Mouse (Mus musculus): Measurements from ENCODE around the gene Sergef.

The Sergef gene

DNA sequence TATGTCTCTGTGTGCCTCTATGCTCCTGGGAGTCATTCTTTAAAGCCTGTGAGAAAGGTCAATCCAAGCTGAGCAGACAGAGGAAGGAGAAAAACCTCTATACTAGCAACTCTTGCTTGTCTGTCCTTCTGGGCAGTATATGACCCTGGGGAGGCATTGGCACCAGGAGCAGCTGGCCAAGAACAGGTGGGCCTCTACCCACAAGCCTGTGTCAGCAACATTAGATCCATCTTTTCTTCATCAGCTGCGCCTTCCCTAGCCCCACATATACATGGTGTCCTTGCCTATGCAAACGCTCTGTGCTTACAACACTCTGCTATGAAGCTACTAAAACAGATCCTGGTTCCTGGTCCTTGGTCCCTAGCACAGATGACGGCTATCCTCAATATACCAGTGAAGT, 97.5 kb downstream of the Sergef start:
- DNase-seq (ENCODE audit: low read depth, low spot score), result no peak

DNA sequence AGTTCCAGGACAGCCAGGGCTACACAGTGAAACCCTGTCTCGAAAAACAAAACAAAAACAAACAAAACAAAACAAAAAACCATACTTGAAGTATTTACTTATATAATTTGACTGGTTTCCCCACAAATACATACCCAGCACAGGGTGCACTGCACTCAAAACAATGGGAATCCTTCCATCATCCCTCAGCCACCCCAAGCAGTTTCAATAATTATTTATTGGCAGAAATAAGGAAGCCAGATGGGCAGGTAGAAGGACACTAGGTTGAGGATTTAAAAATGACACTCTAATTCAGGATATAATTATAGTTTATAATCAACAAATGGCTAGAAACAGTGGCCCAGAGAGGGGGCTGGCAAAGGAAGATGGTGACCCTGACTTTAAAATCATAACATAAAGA, 99.0 kb downstream of the Sergef start:
- no peak for DNase-seq (ENCODE audit: low read depth, low spot score)

DNA sequence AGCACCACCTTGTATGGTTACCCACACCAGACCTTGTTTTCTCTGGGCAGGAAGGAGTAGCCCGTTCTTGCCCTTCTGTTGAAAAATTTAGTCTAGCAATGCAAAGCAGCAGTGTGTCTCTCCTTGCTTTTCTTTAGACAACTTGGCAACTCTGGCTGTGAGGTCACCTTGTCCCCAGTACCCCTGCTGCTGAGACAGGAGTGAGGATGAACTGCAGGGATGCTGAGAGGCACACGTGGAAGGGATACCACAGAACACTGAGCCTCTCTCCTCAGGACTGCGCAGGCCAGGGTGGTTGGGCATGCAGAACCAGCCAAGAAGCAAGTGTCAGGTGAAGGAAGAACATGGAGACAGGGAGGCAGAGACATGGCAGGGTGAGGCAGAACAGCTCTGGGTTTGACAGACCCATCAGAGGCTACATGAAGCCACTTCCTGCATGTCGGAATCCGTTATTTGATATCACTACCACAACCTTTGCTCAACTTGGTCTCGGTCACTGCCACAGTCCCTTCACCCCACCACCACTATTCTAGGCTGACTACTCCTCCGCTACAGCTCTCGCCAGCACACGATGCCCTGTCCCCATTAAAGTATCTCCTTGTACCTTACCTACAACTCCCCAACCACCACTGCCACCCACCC, 103.0 kb downstream of the Sergef start:
- DNase-seq (ENCODE audit: low read depth, low spot score), result no peak

DNA sequence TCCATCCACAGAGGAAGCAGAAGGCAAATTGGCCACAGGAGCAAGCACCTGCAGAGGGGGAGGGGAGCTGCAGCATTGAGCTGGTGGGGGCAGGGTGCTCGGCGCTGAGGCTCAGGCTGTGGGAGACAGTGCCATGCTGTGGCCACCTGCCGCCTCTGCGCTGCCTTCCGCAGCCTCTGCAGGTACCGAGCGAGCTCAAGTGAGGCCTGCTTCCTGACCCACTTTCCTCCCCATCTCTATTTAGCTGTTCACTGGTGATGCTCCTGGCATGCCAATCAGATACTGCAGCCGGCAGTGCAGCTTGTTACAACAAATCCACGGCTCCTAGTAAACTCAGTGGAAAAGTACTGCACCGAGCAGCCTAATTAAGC, 104.2 kb downstream of the Sergef start:
- DNase-seq (ENCODE audit: low read depth, low spot score), result peak; percentile 80

DNA sequence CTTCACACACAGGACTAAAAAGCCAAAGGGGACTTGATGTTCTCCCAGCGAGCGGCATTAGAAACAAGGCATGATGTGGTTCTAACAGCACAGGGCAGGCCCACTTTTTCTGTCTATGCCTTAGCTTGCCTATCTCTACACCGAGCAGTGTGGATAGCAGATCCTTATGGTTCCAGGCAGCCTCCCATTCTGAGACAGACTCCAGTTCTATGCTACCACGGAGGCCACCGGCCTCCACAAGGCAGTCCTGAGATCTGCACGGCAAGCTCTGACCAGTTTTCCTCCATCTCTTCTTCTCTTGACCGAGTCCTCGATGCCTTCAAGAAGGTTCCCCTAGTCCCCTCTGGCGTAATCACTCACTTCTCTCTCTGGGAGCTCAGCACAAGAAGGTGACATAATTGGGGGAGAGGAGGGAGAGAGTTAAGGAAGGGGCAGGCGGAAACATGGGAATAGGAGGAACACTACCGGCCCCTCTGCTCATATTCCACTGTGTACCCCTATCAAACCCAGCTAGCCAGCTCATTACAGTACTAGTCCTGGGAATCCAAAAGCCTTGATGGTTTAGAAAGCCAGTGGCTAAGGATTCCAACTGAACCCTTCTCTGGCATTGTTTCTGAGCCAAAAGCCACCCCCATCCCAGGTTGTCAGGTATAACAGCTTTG, 104.7 kb downstream of the Sergef start:
- DNase-seq (ENCODE audit: low read depth, low spot score), result no peak

DNA sequence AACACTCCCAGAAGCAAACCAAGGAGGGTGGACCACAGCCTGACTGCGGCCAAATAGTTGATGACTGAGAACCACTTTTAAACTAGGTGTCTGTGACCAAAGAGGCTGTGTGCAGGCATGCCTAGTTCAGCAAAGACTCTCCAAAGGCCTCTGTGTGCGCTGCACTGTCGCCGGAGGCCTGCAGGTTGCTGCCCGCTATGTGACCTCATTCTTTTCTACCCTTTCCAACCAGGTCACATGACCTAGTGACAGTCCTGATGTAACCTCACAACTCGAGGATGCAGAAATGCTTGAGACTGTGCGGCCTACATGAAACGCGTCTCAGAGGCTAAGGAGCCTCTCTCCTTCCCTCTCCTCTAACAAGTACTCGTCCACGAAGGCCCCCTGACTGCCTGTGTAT, 106.1 kb downstream of the Sergef start:
- no peak for DNase-seq (ENCODE audit: low read depth, low spot score)

DNA sequence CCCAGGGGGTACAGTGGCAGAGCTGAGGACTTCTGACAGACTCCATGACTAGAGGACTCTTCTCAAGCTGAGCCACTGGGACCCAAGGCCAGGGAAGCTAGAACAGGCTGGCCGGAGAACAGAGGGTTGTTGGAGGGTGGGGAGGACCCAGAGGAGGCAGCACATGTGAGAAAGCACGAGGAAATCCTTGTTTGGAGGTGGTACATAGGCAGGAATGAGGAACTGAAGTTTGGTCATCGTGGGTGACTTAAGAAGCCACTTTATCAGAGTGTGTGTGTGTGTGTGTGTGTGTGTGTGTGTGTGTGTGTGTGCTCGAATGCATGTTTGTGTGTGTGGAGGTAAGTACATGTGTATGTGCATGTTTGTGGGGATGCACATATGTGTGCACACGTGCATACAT, 108.3 kb downstream of the Sergef start:
- DNase-seq (ENCODE audit: low read depth, low spot score), result no peak

DNA sequence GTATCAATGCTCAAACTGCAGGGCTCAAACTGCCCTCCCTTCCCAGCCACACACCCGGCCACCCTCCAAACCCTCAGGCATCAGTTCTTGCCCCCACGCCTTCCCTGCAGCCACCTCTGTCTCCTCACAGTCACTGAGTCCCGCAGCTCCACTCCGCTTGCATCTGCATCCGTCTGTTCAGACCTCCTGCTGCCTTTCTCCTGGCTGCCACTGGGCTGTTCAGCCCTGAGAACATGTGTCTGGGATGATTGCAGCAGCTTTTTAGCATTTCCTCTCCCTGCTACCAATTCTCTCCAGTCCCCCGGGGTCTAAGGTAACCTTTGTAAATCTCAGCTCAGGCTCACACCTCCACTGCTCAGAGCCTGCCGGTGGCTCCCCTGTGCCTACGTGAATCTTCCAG, 109.7 kb downstream of the Sergef start:
- DNase-seq (ENCODE audit: low read depth, low spot score), result no peak

DNA sequence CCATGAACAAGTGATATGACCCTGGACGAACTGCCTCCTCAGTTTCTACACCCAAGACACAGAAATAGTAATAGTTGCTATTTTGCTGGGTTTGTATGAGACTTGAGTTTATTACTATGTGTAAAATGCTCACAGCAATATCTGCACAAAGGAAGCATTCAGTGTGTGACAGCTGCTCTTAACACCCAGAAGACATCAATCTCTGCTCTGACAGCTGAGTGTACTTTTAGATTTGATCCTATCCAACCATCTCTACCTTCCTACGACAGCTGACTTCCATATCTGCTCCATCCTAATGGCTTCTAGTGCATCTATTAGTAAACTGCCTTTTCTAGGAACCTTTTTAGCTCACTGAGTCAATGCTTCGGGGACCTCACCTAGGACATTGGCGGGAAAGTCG, 110.3 kb downstream of the Sergef start:
- DNase-seq (ENCODE audit: low read depth, low spot score), result no peak

DNA sequence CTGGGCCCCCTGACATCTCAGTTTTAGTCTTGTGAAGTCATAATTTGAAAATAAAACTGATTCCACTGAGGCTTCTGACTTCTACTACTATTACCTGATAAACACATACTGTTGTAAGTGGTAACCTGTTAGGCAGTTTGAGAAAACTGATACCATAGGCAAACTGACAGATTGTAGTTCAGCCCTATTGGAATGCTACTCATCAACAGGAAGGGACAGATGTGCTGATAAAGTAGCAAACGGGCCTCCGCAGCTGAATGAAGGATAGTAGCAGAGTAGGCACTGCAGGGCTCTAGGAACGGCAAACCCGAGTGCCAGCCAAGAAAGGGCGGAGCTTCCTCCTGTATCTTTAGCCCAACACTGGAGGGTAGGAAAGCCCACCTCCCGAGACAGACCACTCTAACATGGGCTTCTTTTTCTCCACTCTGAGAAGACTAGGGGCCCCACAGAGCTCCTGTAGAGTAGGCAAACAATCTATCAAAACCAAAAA, 112.9 kb downstream of the Sergef start:
- DNase-seq (ENCODE audit: low read depth, low spot score), result no peak

DNA sequence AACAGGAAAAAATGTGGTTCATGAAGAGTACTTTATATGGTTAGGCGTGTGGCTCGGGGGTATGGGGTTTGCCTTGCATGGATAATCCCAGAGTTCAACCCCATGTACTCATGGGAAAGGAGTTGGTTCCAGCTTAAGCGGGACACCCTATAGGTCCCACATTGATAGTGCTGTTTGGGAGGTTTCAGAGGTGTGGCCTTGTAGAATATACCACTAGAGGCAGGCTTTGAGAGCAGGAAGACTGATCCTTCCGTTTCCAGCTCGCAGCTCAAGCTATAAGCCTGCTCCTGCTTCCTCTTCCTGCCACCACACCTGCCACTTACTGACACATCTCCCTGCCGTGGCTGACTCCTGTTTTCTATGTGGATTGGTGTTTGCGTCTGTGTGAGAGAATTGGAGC, 116.4 kb downstream of the Sergef start:
- DNase-seq (ENCODE audit: low read depth, low spot score), result no peak

DNA sequence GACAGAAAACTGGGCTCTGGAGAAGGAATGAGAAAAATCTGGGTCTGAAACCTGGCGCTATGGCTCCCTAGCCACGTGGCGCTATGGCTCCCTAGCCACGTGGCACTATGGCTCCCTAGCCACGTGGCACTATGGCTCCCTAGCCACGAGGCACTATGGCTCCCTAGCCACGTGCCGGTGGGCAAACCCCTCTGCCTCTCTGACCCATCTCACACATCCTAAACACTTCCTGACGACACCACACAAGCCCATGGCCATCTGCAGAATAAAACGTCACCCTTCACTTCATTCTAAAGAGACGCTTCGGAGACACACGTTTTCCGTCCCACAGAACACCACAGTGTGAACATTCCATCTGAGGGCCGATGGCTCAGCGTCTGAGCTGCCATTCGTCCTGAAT, 117.8 kb downstream of the Sergef start:
- DNase-seq (ENCODE audit: low read depth, low spot score), result no peak

DNA sequence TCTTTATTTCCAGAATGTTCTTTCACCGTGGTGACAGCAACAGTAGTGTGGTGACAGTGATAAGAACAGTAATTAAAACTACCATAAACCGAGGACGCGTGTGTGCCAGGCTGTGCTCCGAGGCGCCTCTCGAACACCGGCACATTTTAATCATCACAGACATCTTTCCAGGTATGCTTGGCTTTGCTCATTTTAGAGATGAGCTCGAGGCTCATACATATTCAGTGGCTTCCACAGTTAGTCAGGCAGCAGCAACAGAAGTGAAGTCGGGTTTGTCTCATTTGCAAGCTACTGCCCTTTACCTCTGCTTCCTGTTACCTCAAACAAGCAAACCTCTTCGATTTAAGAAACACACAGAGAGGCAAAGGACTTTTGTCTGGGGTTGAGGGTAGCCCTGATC, 120.5 kb downstream of the Sergef start:
- DNase-seq (ENCODE audit: low read depth, low spot score), result no peak

DNA sequence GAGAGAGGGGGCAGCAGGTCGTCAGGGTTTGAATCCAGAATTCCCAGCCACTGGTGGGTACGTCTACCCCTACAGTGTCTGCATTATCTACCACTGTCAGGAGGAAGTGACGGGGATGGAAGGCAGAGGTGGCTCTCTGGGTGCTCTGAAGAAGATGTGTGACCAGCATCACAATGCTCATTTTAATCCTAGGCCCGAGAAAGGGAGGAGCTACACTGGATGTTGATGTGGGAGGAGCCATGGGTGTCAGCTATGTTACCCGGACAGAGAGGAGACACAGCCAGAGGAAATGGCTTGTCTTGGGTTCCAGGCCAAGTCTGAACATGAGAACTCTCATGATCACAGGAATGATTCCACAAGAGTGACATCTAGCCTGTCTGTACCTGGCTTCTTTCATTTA, 122.4 kb downstream of the Sergef start:
- DNase-seq (ENCODE audit: low read depth, low spot score), result no peak

DNA sequence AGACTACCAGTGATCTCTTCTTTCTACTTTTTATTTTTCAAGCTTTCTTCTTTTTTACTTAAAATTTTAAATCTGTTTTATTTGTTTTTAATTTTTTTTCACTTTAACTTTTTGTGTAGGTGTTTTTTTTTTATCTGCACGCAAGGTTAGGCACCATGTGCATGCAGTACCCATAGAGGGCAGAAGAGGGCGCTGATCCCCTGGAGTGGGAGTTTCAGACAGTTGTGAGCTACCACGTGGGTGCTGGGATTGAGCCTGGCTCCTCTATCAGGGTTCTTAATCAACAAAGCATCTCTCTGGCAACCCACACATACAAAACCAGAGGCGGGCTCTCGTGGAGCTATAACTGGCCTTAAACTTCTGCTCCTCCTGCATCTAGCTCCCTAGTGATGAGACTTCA, 123.6 kb downstream of the Sergef start:
- DNase-seq (ENCODE audit: low read depth, low spot score), result no peak

DNA sequence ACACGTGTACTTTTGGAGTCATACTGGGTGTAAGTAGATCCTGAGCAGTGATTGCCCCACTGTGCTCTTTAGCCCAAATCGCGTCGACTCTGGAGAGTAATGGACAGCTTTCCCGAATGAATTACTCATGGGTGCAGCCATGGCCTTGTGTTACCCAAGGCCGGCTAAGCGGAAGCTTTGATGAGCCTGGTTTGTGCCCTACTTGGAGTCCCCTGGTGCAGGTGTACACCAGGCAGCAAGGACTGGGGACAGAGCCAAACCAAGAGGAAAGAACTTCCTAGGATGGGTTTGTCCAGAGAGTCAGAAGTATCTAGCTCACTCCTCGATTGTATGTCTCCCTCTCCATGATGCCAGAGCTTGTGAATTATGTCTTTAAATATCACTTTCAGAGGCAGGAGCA, 124.6 kb downstream of the Sergef start:
- DNase-seq (ENCODE audit: low read depth, low spot score), result no peak

DNA sequence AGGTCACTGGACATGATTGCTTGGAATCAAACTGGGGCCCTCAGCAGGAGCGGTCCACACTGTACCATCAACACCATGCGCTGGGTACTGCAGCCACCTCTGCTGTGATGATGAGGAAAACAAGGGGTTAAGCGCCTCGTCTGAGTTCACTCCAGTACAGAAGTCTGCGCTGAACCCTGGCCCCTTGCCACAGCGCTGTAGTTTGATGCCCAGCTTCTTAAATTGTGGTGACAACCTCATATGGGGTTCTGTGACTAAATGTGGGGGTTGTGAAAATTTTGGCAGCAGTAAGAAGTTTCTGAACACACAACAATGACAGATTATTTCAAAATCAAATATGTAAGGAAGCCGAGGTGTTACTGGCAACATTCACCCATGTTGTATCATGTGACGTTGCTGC, 126.0 kb downstream of the Sergef start:
- no peak for DNase-seq (ENCODE audit: low read depth, low spot score)

DNA sequence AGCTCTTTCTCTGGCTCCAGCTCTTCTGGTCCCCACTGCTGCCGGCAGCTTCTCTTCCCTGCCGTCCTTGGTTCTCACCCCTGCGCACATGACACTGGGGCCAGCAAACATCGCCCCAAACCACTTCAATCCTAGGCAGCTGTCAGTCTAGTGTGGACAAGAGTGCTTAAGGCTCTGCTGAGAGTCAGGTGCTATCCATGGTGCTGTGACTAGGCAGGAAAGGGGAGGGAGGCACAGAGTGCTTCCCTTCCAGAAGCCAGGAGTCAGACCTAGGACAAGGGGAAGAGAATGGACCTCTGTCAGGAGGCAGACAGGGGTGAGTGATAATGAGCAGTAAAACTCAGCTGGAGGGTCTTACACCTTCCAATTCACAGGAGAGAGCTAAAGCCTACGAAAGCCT, 126.8 kb downstream of the Sergef start:
- DNase-seq (ENCODE audit: low read depth, low spot score), result no peak

DNA sequence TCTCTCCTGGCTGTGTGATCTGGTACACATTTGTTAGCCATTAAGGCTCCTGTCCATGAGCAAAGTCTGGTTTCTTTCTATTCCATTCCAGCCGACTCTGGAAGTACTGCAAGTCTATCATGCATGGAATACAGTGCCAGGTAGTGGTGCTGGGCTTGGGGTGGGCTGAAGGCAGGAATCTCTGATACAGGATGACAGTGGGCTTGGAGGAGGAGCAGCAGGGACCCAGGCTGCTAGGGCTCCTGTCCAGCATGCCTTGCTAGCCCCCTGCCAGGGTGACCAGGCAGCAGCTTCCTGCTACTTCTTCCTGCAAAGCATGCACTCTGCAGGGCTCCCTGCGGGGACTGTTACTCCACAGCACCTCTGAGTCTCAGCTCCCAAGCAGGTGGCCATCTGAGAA, 128.8 kb downstream of the Sergef start:
- no peak for DNase-seq (ENCODE audit: low read depth, low spot score)

DNA sequence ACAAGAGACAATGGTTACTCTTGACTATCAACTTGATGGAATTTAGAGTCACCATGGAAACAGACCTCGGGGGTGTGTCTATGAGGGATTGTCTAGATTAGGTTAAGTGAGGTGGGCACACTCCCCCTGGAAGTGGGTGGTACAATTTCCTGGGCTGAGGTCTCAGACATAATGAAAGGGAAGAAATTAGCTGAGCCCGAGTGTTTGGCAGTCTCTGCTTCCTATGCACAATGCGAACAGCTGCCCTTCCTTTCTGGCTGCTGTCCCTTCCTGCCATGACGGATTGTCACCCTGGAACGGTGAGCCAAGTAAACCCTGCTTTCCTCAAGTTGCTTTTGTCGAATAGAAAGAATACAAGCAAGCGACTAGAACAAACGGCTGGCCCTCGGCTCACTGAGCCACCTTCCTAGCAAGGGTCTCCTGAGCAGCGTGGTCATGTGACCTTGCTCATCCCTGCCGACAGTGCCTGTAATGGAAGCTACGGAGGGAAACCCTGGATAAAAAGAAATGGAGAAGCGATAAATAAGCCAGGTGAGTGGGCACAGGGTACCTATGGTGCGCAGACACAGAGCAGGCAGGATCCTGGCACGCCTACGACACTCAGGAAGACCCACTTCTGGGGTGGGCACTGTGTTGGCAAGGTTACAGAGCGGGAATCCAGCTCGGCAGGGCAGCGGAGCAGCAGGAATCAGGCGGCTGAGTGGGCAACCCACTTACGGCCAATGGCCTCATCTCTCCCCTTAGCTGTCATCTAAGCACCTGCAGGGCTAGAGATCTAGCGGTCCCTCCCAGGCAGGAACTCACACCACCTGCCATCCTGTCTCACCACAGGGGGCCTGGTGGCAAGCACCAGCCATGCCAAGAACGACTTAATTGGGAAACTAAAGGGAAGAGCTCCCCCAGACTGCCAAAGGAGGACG, 130.0 kb downstream of the Sergef start:
- no peak for DNase-seq (ENCODE audit: low read depth, low spot score)

DNA sequence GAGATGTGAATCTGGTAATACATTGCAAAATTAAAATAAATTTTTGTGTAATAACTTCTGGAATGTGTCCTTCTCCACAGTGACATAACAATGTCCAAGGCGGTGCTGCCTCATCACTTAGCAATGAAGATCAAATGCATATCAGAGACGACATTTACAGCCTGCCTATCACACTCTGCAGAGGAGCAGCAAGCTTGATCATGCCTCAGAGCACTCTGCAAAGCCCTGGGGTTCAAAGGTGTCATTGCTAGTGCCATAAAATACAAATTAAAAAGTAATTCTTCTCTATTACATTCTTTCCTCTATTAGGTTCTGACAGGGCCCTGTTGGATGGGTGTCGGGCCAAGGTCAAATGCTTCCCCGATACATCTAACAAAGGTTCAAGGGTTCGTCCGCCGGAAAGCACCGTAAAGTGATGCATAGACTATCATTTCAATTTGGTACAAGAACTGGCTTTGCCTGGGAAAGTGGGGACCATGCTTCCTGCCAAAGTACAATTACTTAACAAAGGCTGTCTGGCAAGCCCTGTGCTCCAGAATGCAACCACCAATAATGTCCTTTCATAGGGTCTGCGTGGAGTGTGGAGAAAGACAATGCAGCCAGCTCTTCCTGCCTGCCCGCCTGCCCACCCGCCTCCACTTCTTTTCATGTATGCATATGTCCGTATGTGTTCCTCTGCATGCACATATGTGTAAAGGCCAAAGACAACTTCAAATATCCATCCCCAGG, 130.9 kb downstream of the Sergef start:
- no peak for DNase-seq (ENCODE audit: low read depth, low spot score)

DNA sequence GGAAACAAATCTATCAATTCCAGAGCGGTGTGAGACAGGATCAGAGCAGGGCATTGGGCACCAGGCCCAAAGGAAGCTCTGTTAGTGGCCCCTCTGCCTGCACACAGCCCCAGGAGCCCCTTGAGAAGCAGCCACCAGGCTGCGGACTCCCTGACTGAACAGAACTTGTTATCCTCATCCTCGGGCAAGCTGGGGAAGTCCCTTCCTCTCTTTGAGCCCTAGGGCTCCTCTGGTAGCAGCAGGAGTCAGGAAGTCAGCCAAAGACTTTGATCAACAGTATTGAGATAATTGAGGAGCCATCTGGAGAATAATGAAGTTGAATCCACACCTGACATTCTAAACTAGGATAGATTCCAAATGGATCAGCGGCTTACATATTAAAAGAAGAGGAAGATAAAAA, 135.4 kb downstream of the Sergef start:
- DNase-seq (ENCODE audit: low read depth, low spot score), result no peak
